Mouse (Mus musculus): ENCODE data around the gene Lamtor5. TPM values are rescaled to one million over a fixed set of nuclear protein-coding genes. Genes with fewer than 3 reads are reported as not detected.
A peak's percentile ranks its signal among the peaks of the same experiment; 100 is the strongest.

Gene Lamtor5
- polyA plus RNA-seq, 1 experiment from 2014 or later, result 99.8 TPM

DNA sequence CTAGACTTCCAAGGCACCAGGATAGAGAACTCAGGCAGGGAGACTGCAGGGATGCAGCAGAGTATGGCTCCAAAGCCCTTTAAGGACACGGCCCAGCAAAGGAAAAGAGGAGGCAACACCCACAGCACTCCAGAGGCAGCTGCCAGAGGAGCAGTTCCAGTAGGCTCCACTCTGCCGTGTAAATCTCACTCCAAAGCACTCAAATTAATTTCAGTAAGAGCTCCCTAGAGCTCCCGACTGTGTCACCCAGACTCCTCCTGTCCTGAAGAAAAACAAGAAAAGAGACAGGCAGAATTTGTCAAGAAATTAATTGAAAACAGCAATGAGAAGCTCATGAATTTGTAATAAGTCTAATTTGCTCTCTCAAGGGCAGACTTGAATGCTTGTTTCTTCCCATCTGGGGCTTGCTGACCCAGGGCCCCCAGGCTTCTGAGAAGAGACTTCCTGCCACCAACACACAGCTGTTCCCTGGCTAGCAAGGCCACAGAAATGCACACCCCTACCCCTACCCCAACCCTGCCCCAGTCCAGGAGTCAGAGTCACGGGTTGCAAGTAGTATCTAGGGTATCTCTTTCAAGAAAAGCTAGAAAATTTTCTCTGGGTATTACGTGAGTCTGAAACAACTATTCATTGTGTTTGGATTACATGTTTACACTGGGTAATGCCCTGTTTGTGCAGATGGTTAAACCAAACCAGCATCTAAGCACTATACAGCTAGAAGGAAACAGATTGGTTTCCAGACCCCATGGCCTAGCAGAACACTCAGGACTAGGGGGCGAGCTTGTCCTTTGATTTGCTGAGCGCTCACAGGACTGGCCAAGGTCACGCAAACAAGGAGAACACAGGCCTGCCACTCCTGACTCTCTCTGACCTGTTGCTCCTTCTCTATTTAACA, 17.5 kb upstream of the Lamtor5 start:
- Histone ChIP-seq H3K4me3 (ENCODE audit: low read depth, low read length) (no peak overlapping the region), H3K27ac (ENCODE audit: low read depth) (peak overlapping the region; percentile 36), H3K9ac (replicated peaks) (no peak overlapping the region), H3K4me2 (ENCODE audit: low read depth, low read length) (no peak overlapping the region), H3K4me1 (ENCODE audit: insufficient read depth) (no peaks in the 10 kb centered on the region; the same call in 1 of the 2 replicates), H3K36me3 (replicated peaks; ENCODE audit: insufficient read depth, low read length) (no peaks in the 10 kb centered on the region), H3K27me3 (ENCODE audit: insufficient read depth, low read length) (no peaks in the 10 kb centered on the region), H3K9me3 (ENCODE audit: low read length) (no peaks in the 10 kb centered on the region)
- 47% methylated on average over 8 of the region's 8 CpGs for WGBS (ENCODE audit: insufficient replicate concordance)
- TF ChIP-seq CTCF (IDR thresholded peaks at IDR 0.05; ENCODE audit: low read depth) (no peak), EP300 (IDR thresholded peaks at IDR 0.05; ENCODE audit: low read depth) (no peak)
- ATAC-seq (peak; percentile 54), DNase-seq (no peak)

DNA sequence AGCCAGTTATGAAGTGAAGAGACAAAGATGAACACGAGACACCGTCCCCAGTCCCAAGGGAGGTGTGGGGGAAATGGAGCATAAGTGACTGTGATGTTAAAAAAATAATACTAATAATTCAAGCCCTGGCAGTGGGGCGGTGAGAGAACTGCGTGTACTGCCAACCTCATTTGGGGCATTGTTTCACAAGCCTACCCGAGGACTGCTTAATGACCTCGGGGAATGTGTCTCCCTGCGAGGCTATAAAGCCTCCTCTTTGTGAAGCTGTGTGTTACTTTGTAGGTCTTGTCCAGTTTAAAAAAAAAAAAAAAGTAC, 16.9 kb upstream of the Lamtor5 start:
- Histone ChIP-seq H3K4me2 (ENCODE audit: low read depth, low read length) (no peak overlapping the region), H3K9ac (replicated peaks) (no peak overlapping the region), H3K27ac (ENCODE audit: low read depth) (peak overlapping the region; percentile 36; the same call in 1 of the 2 replicates), H3K4me3 (ENCODE audit: low read depth, low read length) (no peak overlapping the region), H3K36me3 (replicated peaks; ENCODE audit: insufficient read depth, low read length) (no peaks in the 10 kb centered on the region), H3K27me3 (ENCODE audit: insufficient read depth, low read length) (no peaks in the 10 kb centered on the region), H3K9me3 (ENCODE audit: low read length) (no peaks in the 10 kb centered on the region), H3K4me1 (ENCODE audit: insufficient read depth) (no peaks in the 10 kb centered on the region; the same call in 1 of the 2 replicates)
- ATAC-seq (no peak), DNase-seq (peak; percentile 23)
- WGBS (ENCODE audit: insufficient replicate concordance), result 44% methylated on average over 7 of the region's 7 CpGs
- TF ChIP-seq EP300 (IDR thresholded peaks at IDR 0.05; ENCODE audit: low read depth) (no peak), CTCF (IDR thresholded peaks at IDR 0.05; ENCODE audit: low read depth) (no peak)

DNA sequence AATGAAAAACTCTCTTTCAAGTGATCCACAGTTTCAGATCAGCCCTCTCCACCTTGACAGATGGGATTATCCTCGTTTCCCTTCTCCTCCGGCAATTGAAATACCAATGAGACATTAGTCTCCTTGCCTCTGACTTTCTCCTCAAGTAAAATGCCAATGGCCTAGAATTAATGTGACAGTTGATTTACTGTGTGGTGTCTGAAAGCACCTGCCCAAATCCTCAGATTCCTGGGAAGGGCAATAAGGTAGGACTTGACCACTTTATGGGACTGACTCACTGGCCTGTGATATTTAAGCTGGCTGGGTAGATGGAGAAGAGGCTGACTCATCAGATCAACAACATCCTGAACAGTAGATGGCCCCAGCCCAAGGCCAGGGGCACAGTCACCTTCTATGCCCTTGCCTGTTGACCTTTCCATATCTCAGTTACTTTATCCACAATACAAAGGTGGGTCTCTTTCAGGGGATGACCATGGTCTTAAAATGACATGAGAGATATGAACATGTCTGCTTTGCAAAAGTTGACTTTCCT, 11.8 kb upstream of the Lamtor5 start:
- ATAC-seq (no peak), DNase-seq (no peak)
- H3K27me3 ChIP-seq (ENCODE audit: insufficient read depth, low read length), result no peaks in the 10 kb centered on the region
- no peaks in the 10 kb centered on the region for H3K9me3 ChIP-seq (ENCODE audit: low read length)
- H3K9ac ChIP-seq (replicated peaks), result no peak overlapping the region
- no peak overlapping the region for H3K4me3 ChIP-seq (ENCODE audit: low read depth, low read length)
- no peaks in the 10 kb centered on the region; the same call in 1 of the 2 replicates for H3K4me1 ChIP-seq (ENCODE audit: insufficient read depth)
- H3K4me2 ChIP-seq (ENCODE audit: low read depth, low read length), result no peak overlapping the region
- WGBS (ENCODE audit: insufficient replicate concordance), result 78% methylated on average over 2 of the region's 2 CpGs
- H3K27ac ChIP-seq (ENCODE audit: low read depth), result no peak overlapping the region
- no peaks in the 10 kb centered on the region for H3K36me3 ChIP-seq (replicated peaks; ENCODE audit: insufficient read depth, low read length)
- no peak for TF ChIP-seq CTCF (IDR thresholded peaks at IDR 0.05; ENCODE audit: low read depth)
- no peak for TF ChIP-seq EP300 (IDR thresholded peaks at IDR 0.05; ENCODE audit: low read depth)

DNA sequence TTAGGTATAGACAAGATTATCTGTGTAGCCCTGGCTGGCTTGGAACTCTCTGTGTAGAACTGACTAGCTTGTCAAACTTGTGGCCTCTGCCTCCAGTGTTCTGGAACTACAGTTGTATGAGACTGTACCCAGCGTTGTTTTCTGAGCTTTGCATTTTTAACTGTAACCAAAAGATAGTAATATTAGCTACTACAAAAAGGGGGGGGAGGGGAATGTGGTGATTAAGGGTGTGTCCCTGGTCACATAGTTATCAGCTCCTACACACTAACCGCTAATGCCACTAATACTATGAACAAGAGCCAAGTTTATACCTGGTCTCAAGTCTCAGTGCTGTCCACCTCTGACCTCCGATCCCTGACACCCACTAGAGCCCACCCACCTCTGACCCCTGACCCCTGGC, 6.2 kb upstream of the Lamtor5 start:
- H3K36me3 ChIP-seq (replicated peaks; ENCODE audit: insufficient read depth, low read length), result no peaks in the 10 kb centered on the region
- H3K9me3 ChIP-seq (ENCODE audit: low read length), result no peaks in the 10 kb centered on the region
- no peak overlapping the region for H3K4me2 ChIP-seq (ENCODE audit: low read depth, low read length)
- DNase-seq, result no peak
- ATAC-seq, result no peak
- 58% methylated on average over 3 of the region's 3 CpGs for WGBS (ENCODE audit: insufficient replicate concordance)
- H3K4me3 ChIP-seq (ENCODE audit: low read depth, low read length), result no peak overlapping the region
- TF ChIP-seq CTCF (IDR thresholded peaks at IDR 0.05; ENCODE audit: low read depth) (no peak), EP300 (IDR thresholded peaks at IDR 0.05; ENCODE audit: low read depth) (no peak)
- H3K9ac ChIP-seq (replicated peaks), result no peak overlapping the region
- no peaks in the 10 kb centered on the region for H3K27me3 ChIP-seq (ENCODE audit: insufficient read depth, low read length)
- H3K4me1 ChIP-seq (ENCODE audit: insufficient read depth), result no peaks in the 10 kb centered on the region; the same call in 1 of the 2 replicates
- no peak overlapping the region for H3K27ac ChIP-seq (ENCODE audit: low read depth)

DNA sequence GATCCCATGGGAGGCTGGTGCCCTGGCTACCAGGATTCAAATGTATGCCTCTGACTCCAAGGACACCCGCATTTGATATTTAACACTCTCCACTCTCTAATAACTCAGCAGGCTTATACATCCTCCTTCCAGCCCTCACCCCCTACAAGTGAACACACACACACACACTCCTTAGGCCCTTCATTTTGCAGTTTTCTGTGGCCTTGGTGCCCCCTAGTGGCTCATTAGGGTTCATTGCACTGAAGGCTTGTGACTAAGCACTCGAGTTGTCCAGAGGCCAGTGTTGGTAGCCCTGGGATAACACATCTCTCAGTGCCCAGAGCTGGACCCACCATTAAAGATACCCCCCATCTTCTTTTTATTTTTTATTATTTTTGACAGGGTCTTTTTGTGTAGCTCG, 4.8 kb upstream of the Lamtor5 start:
- Histone ChIP-seq H3K4me1 (ENCODE audit: insufficient read depth) (peaks cover 7% of the 10 kb centered on the region; the same call in 1 of the 2 replicates), H3K9ac (replicated peaks) (no peak overlapping the region), H3K27me3 (ENCODE audit: insufficient read depth, low read length) (no peaks in the 10 kb centered on the region), H3K27ac (ENCODE audit: low read depth) (no peak overlapping the region), H3K4me3 (ENCODE audit: low read depth, low read length) (no peak overlapping the region), H3K36me3 (replicated peaks; ENCODE audit: insufficient read depth, low read length) (no peaks in the 10 kb centered on the region), H3K4me2 (ENCODE audit: low read depth, low read length) (no peak overlapping the region), H3K9me3 (ENCODE audit: low read length) (no peaks in the 10 kb centered on the region)
- no peak for TF ChIP-seq EP300 (IDR thresholded peaks at IDR 0.05; ENCODE audit: low read depth)
- peak; percentile 91 for TF ChIP-seq CTCF (IDR thresholded peaks at IDR 0.05; ENCODE audit: low read depth)
- peak; percentile 69 for ATAC-seq
- 9% methylated on average over 3 of the region's 3 CpGs for whole genome bisulfite sequencing (ENCODE audit: insufficient replicate concordance)
- DNase-seq, result peak; percentile 65

GRCm38 (mm10) chr3:107275351-107275750, 3.3 kb upstream of the Lamtor5 start:
- no peaks in the 10 kb centered on the region for H3K36me3 ChIP-seq (replicated peaks; ENCODE audit: insufficient read depth, low read length)
- 45% methylated on average over 5 of the region's 5 CpGs for WGBS (ENCODE audit: insufficient replicate concordance)
- H3K4me2 ChIP-seq (ENCODE audit: low read depth, low read length), result no peak overlapping the region
- no peaks in the 10 kb centered on the region for H3K9me3 ChIP-seq (ENCODE audit: low read length)
- no peak for DNase-seq
- no peak overlapping the region for H3K4me3 ChIP-seq (ENCODE audit: low read depth, low read length)
- no peak overlapping the region for H3K27ac ChIP-seq (ENCODE audit: low read depth)
- no peaks in the 10 kb centered on the region for H3K27me3 ChIP-seq (ENCODE audit: insufficient read depth, low read length)
- no peak for ATAC-seq
- TF ChIP-seq EP300 (IDR thresholded peaks at IDR 0.05; ENCODE audit: low read depth) (no peak), CTCF (IDR thresholded peaks at IDR 0.05; ENCODE audit: low read depth) (no peak)
- H3K9ac ChIP-seq (replicated peaks), result no peak overlapping the region
- peaks cover 14% of the 10 kb centered on the region for H3K4me1 ChIP-seq (ENCODE audit: insufficient read depth)

Measured in liver, postnatal 0 days (tissue).